Mouse (Mus musculus): ENCODE measurements at regions not wholly inside any gene's neighbourhood (a gene's known extent, or its start where the extent isn't known, plus 50 kb on each side); places are given as distances from the start of the nearest gene placed in this dataset. TPM values are rescaled to one million over a fixed set of nuclear protein-coding genes. Genes with fewer than 3 reads are reported as not detected.
A peak's percentile ranks its signal among the peaks of the same experiment; 100 is the strongest.

- no peaks in the 10 kb centered on the region for H3K36me3 ChIP-seq
- DNase-seq (no peak), ATAC-seq (ENCODE audit: low read depth) (no peak)
- H3K4me1 ChIP-seq (replicated peaks), result no peaks in the 10 kb centered on the region
- no peaks in the 10 kb centered on the region; the same call in 1 of the 2 replicates for H3K9me3 ChIP-seq (replicated peaks)
- no peak overlapping the region for H3K4me3 ChIP-seq (replicated peaks)
- no peak overlapping the region for H3K9ac ChIP-seq
- no peak overlapping the region for H3K27ac ChIP-seq
- WGBS (ENCODE audit: insufficient replicate concordance), result 61% methylated on average over 4 of the region's 4 CpGs
- no peaks in the 10 kb centered on the region for H3K27me3 ChIP-seq
- H3K4me2 ChIP-seq, result no peak overlapping the region
These were observed 292.2 kb upstream of the Large1 start for GRCm38 (mm10) chr8:73645582-73645981.

- H3K9ac ChIP-seq, result no peak overlapping the region
- H3K4me3 ChIP-seq (replicated peaks), result no peak overlapping the region
- H3K36me3 ChIP-seq, result no peaks in the 10 kb centered on the region
- H3K4me1 ChIP-seq (replicated peaks), result no peaks in the 10 kb centered on the region
- no peak overlapping the region for H3K27ac ChIP-seq
- H3K27me3 ChIP-seq, result no peaks in the 10 kb centered on the region
- no peak overlapping the region for H3K4me2 ChIP-seq
- no peak for ATAC-seq (ENCODE audit: low read depth)
- no peaks in the 10 kb centered on the region for H3K9me3 ChIP-seq (replicated peaks)
- DNase-seq, result no peak
These were observed 273.5 kb upstream of the Large1 start for GRCm38 (mm10) chr8:73626798-73627197.

- H3K36me3 ChIP-seq, result no peaks in the 10 kb centered on the region
- no peaks in the 10 kb centered on the region for H3K9me3 ChIP-seq (replicated peaks)
- ATAC-seq (ENCODE audit: low read depth) (peak; percentile 43; the same call in 1 of the 2 replicates), DNase-seq (no peak)
- no peaks in the 10 kb centered on the region for H3K4me1 ChIP-seq (replicated peaks)
- no peak overlapping the region for H3K4me2 ChIP-seq
- H3K4me3 ChIP-seq (replicated peaks), result no peak overlapping the region
- no peak overlapping the region for H3K9ac ChIP-seq
- H3K27me3 ChIP-seq, result no peaks in the 10 kb centered on the region
- no peak overlapping the region for H3K27ac ChIP-seq
- WGBS (ENCODE audit: insufficient replicate concordance), result 57% methylated on average over 1 of the region's 1 CpGs
These were observed 265.6 kb upstream of the Large1 start for GRCm38 (mm10) chr8:73618946-73619345.

DNA sequence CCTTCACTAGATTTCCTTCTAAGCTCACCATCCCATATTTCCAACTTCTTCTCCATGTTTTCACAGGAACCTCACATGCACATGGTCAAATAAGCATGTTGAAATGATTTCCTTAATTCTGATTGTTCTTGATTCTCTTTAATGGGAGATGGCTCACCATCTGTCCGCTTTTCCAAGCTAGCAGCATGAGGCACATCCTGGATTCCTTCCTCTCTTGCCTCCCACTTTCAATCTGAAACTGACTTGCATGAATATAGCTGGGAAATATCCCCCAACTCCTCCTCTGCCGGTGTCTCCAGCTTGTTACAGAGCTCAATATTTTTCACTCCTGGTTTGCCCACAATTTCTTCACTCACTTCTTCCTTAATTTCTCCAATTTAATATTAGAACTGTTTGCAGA is 261.3 kb upstream of the Large1 start:
- Histone ChIP-seq H3K27me3 (no peaks in the 10 kb centered on the region), H3K4me3 (replicated peaks) (no peak overlapping the region), H3K4me2 (no peak overlapping the region), H3K27ac (no peak overlapping the region), H3K9me3 (replicated peaks) (no peaks in the 10 kb centered on the region), H3K4me1 (replicated peaks) (no peaks in the 10 kb centered on the region), H3K9ac (no peak overlapping the region), H3K36me3 (no peaks in the 10 kb centered on the region)
- 45% methylated on average over 2 of the region's 2 CpGs for WGBS (ENCODE audit: insufficient replicate concordance)
- no peak for DNase-seq
- ATAC-seq (ENCODE audit: low read depth), result no peak

- Histone ChIP-seq H3K36me3 (no peaks in the 10 kb centered on the region), H3K4me1 (replicated peaks) (no peaks in the 10 kb centered on the region), H3K9me3 (replicated peaks) (no peaks in the 10 kb centered on the region), H3K27me3 (no peaks in the 10 kb centered on the region), H3K9ac (no peak overlapping the region), H3K4me3 (replicated peaks) (no peak overlapping the region), H3K4me2 (no peak overlapping the region), H3K27ac (no peak overlapping the region)
- ATAC-seq (ENCODE audit: low read depth), result no peak
- DNase-seq, result no peak
- WGBS (ENCODE audit: insufficient replicate concordance), result 36% methylated on average over 2 of the region's 2 CpGs
These were observed 260.8 kb upstream of the Large1 start for GRCm38 (mm10) chr8:73614106-73614505.

GRCm38 (mm10) chr8:73611583-73611982 is 258.2 kb upstream of the Large1 start:
- Histone ChIP-seq H3K4me3 (replicated peaks) (no peak overlapping the region), H3K27me3 (no peaks in the 10 kb centered on the region), H3K9ac (no peak overlapping the region), H3K27ac (no peak overlapping the region), H3K4me1 (replicated peaks) (no peaks in the 10 kb centered on the region), H3K9me3 (replicated peaks) (no peaks in the 10 kb centered on the region), H3K36me3 (no peaks in the 10 kb centered on the region), H3K4me2 (no peak overlapping the region)
- ATAC-seq (ENCODE audit: low read depth) (no peak), DNase-seq (no peak)
- 76% methylated on average over 10 of the region's 10 CpGs for WGBS (ENCODE audit: insufficient replicate concordance)

DNA sequence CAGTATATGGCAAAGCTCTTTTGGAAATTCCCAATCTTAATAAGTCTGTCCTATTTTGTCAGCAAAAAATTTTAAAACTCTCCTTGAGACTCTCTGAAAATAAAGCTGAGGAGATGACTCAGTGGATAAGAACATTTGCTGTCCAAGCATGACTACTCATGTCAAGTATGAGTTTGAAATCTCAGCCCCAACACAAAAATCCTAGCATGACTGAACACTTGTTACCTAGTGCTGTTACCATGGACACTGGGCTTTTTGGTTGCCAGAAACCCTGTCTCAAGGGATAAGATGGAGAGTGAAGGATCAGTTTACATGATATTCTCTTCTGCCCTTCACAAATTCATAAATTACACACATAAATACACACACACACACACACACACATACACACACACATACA is 217.3 kb upstream of the Large1 start:
- no peaks in the 10 kb centered on the region for H3K27me3 ChIP-seq
- no peak overlapping the region for H3K9ac ChIP-seq
- ATAC-seq (ENCODE audit: low read depth) (no peak), DNase-seq (no peak)
- H3K4me2 ChIP-seq, result no peak overlapping the region
- H3K36me3 ChIP-seq, result no peaks in the 10 kb centered on the region
- H3K4me1 ChIP-seq (replicated peaks), result no peaks in the 10 kb centered on the region
- no peak overlapping the region for H3K27ac ChIP-seq
- no peaks in the 10 kb centered on the region for H3K9me3 ChIP-seq (replicated peaks)
- no peak overlapping the region for H3K4me3 ChIP-seq (replicated peaks)

- no peak for DNase-seq
- Histone ChIP-seq H3K9ac (no peak overlapping the region), H3K27ac (no peak overlapping the region), H3K9me3 (replicated peaks) (no peaks in the 10 kb centered on the region), H3K4me2 (no peak overlapping the region), H3K36me3 (no peaks in the 10 kb centered on the region), H3K4me3 (replicated peaks) (no peak overlapping the region), H3K4me1 (replicated peaks) (no peaks in the 10 kb centered on the region), H3K27me3 (no peaks in the 10 kb centered on the region)
- ATAC-seq (ENCODE audit: low read depth), result no peak
These were observed 216.6 kb upstream of the Large1 start for GRCm38 (mm10) chr8:73569963-73570362.

Small RNA genes lying in the stretch of these regions (microRNA-seq; reads per million reads assigned to microRNA genes)
- gene Gm23255, result not detected

Data from liver, embryonic 13.5 days (tissue).